Mouse (Mus musculus) heart, postnatal 36 days (tissue): ENCODE results near the gene Sdsl. TPM values are rescaled to one million over a fixed set of nuclear protein-coding genes. Genes with fewer than 3 reads are reported as not detected.

Experiments
- DNase-seq, 2 experiments: peaks; one replicate each; pipeline ENCODE4 v3.0.0; 2021 to 2022
- intact Hi-C: fragments of 180-260 bp; cut with DNase I; formaldehyde crosslinking; loops from one replicate; pipeline ENCODE4 v1.15.1; 2025
- total RNA-seq, 2 experiments: library from RNA; stranded (reverse); gene quantifications; 2 replicates each; pipeline ENCODE4 v1.2.3; 2021

The Sdsl gene
- total RNA-seq, 2 experiments from 2014 or later: 8.3 to 9.1 TPM

DNA sequence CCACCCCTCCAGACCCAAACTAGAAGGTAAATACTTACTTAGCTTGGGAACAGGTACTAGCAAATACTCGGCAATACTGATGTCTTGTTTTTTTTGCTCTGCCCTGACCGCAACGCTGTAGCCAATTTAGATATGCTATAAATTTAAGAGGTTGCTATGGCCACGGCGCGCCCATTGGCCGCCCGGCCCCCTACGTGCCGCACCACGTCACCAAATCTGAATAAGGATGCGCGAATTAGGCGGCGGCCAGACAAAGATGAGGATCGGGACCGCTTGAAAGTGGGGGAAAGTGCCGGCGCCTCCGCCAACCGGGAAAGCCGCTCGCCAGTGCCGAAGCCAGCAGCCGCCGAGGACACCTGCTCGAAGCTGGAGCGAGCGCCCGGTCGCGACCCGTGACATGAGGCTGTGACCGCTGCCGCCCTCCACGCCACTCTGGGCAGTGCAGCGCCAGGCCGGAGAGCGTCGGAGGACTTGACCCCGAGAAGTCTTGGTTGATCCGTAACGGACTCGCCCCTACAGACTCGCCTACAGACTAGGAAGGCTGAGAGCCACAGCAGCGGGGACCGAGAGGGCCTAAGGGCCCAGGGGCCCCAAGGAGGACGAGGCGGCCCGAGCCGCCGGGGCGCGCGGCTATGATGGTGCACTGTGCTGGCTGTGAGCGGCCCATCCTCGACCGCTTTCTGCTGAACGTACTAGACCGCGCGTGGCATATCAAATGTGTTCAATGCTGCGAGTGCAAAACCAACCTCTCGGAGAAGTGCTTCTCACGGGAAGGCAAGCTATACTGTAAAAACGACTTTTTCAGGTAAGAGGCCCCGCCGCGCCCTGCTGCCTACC, 40.7 kb downstream of the Sdsl start, which contains the start of gene Lhx5:
TSS of gene Lhx5 (plus strand) at position 51 of the 837 bp plus-strand sequence.
- no peak for DNase-seq
- intact Hi-C loops: no loop called here

DNA sequence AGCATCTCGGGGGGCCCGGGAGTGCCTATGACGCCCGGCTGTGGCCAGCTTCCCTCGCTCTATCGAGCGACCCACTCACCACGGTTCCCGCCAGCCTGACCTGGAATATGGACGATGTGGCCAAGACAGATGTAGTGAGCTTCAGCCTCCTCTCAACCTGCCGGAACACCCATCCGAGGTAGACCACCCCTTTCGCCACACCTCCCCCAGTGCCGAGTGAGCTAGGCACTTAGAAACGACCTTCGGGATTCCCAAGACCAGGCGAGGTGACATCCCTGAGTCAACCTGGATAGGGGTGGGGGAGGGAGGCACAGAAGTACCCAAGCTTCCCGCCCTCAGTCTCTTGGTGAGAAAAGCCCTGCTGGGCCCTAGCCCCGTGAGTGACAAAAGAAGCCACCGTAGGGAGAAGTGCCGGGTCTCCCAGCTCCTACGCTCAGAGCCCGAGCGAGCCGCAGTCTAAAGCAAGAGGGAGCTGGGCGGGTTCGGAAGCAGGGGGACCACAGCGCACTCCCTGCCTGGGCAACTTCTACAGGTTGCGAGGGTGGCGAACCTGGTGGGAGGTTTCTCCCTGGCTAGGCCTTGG, 41.5 kb downstream of the Sdsl start:
- DNase-seq: no peak
- intact Hi-C loops: no loop called here

DNA sequence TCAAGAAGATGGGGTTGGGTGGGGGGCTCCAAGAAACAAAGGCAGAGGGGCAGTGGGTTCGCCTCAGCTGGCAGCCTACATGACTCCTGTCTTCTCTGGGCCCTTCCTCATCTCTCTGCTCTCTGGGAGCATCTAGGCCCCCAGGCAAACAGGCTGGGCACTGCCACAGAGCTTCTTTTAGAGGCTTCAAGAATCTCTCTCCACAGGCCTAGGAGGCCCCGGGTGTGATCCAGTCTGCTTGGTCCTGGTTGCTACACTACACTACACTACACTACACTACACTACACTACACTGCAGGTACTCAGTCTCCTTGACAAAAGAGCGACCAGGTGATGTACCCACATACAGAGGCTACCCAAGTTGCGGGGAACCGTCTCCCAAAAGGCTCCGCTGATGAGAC, 42.9 kb downstream of the Sdsl start:
- DNase-seq: no peak
- intact Hi-C loops: no loop called here

DNA sequence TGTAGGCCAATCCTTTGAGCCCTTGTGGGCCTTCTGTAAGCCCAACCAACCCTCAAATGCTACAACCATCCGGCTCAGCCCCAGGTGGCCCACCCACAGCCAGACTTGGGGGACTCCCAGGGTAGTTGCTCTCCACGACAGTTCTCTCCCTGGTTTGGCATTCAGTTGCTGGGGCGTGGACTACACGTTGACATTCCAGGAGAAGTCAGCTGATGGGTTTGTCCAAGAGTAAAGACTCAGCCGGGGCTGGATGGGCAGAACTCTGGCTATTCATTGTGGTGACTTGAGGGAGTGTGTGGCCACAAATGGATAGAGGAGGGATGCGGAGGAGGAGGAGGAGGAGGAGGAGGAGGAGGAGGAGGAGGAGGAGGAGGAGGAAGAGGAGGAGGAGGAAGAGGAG, 43.6 kb downstream of the Sdsl start:
- DNase-seq: no peak
- intact Hi-C loops: no loop called here

DNA sequence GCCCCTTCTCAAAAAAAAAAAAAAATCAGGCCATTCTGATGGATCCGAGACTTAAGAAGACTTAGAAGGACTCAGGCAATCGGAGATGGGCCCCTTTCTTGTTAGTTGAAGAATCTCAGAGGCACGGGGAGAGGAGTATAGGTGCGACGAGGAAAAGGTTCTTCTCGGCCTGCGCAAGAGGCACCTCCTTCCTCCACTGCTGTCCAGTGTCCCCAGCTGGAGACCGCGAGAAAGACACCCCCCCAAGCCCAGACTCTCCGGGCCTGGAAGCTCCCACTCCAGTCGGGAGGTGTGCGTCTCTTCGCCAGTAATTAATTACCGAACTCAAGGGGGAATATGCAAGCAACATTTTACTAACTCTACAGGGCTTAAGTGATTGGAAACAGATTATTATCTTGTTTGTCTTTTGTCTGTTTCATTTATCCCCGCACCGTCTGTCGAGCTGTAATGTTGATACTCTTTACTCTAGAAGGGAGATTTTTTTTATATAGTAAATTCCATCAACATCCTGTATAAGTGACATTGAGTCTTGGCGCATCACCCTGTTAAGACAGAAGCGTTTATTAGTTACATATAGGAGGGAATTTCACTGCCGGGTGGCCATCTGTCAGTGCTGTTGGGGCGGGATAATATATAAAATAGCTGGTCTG, 44.3 kb downstream of the Sdsl start:
- no peak for DNase-seq
- intact Hi-C loops: no loop called here

DNA sequence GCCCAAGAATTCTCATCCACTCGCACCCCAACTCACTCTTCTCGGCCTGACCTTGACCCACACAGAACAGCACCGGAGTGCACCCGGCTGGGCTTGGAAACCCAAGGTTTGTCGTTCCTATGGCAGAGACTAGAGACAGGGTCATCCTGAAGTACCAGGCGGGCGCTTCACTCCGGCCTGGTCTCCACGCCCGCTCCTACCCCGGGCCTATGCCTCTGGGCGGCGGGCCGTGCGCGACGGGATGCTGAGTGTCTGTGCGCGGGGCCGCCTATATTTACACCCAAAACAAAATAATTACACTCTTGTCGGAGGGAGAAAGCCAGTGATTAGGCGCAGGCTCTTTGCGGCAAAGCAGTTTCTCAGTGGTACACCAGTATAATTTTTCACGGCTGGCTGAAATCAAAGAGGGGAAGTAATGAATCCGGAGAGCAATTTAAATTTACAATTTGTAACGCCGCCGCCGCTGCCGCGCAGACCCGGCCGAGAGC, 45.1 kb downstream of the Sdsl start:
- DNase-seq: no peak
- intact Hi-C loops: no loop called here

DNA sequence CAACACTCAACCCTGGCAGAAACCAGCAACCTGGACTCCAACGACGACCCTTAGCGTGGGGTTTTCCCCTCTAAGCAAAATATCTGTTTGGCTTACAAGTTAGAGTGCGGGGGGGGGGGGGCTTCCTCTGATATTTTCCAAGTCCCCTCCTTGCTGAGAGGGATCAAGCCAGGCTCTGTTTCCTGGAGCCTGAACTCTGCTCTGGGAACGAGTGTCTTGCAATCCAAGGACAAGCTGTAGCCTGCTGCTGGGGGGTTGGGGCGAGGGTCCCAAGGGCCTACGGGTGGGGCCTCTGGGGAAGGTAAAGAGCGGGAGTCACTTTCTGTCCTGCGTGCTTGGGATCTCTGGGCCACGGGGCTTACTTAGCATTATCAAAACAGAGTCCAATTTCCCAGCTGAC, 46.0 kb downstream of the Sdsl start:
- intact Hi-C loops: no loop called here
- DNase-seq: no peak

DNA sequence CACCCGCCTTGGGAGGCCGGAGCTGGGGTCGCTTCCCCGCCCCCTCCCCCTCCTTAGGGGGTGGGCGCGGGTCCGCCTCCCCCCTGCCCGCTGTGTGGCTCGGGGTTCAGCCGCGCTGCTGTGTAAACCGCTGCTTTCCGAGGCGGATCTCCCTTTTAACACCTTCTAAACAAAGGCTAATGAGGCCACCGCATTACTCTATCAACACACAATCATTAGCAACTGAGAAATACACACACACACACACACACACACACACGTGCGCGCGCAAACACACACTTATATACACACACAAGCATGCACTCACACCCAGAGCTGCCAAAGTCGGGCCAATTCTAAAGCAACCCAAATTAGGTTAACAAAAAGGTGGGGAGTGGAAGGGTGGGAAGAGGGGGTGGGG, 46.9 kb downstream of the Sdsl start:
- intact Hi-C loops: no loop called here

DNA sequence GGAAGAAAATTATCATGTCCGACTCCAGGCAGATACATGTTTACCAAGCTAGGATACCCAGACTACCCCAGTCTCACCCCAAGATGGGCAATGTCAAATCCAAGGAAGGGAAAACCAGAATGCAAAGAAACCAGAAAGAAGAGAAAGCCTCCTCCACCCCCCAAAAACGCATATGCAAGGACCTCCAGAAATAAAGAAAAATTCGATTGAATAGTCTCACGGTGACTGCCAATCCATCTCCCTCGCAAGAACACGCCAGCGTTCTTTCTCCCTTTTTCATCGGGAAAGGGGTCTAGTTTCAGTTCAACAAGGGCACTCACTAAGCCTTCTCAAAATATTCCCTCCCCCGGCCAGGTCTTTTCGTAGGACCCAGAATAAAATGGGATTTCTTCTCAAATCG, 48.0 kb downstream of the Sdsl start:
- intact Hi-C loops: no loop called here
- no peak for DNase-seq

More for the DNA sequence above, 46.9 kb downstream of the Sdsl start:
- no peak for DNase-seq

DNA sequence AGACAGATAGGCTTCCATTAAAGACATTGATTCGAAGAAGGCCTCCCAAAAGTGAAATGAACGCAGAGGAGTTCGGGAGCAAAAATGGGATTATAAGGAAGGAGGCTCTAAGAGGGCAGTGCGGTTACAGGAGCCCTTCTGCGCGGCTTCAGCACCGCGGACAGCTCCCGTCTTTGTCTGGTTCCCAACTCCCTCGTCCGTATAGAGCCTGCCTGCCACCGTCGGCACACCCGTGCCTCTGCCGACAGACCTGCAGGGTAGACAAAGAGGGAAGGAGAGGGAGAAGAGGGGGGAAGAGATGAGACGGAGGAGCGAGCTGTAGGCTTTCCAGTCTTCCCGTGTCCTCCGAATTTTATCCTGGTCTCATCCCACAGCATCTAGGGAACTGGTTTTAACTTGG, 48.6 kb downstream of the Sdsl start:
- peak; percentile 69 to 77 for DNase-seq
- intact Hi-C loops: no loop called here

DNA sequence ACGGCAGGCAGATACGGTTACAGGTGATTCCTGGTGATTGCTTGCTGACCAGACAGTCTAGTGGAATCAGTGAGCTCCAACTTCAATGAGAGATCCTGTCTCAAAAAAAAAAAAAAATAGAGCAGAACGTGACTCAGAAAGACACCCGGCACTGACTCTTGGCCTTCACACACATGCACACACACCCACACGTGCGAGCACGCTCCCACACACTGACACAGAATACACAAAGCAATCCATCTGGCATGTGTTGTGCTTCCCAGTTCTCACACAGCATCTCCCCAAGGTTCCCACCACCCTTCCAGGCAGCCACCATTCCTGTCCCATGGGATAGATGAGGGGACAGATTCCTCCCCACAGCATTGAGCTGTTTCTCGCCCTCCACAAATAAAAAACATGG, 52.5 kb downstream of the Sdsl start:
- intact Hi-C loops: no loop called here
- no peak for DNase-seq

DNA sequence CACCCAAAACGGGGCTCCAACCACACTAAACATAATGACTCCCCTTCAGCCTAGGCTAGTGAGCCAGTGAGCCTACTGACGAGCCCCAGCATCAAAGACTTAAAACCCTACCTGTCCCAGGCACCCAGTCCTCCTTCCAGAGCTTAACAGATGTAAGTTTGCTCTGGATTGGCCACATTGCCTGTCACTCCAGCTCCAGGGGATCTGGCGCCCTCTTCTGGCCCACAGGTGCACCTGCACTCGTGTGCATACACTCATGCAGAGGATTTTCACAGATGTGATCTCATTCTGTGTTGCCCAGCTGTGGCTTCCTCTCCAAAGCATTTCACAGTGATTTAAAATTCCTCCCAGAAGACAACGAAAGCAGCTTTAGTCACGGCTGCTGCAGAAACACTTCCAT, 59.2 kb downstream of the Sdsl start:
- intact Hi-C loops: no loop called here

DNA sequence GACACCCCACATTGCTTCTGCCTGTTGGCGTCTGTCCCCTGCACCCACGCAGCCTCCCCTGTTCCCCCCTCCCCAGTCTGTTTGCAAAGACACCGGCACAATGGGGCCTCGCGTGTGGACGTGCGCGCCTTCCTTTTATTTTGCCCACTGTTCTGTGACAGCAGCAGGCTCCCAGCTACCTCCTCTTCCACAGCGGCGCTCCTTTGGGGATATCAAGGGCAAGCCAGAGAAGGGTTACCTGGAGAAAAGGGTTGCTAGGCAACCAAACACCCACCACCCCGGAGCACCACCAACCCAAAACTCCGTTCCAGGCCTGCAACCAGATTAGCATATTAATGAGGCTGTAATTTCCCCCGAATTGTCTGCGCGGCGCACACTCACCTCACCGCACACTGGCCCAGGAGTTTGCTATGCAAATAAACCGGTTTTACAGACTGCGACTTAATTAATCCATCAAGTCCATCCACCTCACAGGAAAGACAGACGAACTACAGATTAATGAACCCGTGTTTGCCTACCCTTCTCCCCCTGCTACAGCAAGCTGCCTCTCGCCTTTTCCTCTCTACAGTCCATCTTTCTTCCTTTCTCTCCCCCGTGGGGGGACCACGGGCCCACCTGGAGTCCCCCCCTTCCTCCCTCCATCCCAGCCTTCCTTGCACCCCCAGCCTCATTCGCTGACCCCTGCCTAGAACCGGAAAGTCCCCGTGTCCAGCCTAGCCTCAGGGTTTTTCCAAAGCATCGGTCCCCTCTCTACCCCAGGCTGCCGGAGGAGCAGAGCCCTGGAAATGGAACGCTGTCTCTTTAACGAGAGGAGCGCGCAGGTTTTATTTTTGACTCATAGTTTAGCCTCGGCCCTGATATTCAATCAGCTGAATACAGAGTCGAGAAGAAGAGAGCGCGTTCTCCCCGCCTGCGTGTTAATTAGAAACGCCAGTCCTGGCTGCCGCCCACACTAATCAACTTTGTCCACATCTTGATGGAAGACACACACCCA, 62.9 kb downstream of the Sdsl start:
- no peak for DNase-seq
- intact Hi-C loops: no loop called here

More for the DNA sequence above, 59.2 kb downstream of the Sdsl start:
- DNase-seq: no peak

DNA sequence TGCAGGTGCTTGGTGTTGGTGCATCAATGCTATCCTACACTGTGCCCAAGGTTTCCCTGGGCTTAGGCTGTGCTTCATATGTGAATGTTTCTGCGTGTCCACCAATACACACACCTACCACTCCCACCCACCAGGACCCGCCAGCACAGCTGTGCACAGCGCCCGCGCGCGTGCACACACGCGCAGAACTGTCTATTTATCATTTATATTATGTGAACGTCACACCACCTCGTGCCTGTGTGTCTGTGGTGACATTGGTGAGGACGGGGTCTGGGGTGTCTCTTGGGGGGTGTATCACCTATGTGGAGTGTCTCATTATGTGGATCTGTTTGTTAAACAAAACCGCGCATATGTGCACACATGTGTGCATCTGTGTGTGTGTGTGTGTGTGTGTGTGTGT, 63.7 kb downstream of the Sdsl start:
- intact Hi-C loops: no loop called here
- no peak for DNase-seq

Other genes starting within 250 kb of the Sdsl start
- gene Lhx5, start 41.1 kb downstream of the Sdsl start, total RNA-seq: not detected
- 1 to 10 TPM; 1.2 to 2.2 TPM for gene Sds, start 3.7 kb upstream of the Sdsl start, total RNA-seq
- 10 to 100 TPM; 37.3 to 49.8 TPM for gene Plbd2, start 30.8 kb upstream of the Sdsl start, total RNA-seq
- 10 to 100 TPM; 12.5 to 13.9 TPM for gene Slc8b1, start 38.4 kb upstream of the Sdsl start, total RNA-seq
- 10 to 100 TPM; 32.5 to 36.0 TPM for gene Tpcn1, start 115.9 kb upstream of the Sdsl start, total RNA-seq
- gene Iqcd, start 116.2 kb upstream of the Sdsl start, total RNA-seq: not detected
- gene Rita1, start 139.8 kb upstream of the Sdsl start, total RNA-seq: 10 to 100 TPM; 15.0 to 17.1 TPM
- gene Ddx54, start 139.9 kb upstream of the Sdsl start, total RNA-seq: 10 to 100 TPM; 22.2 to 24.3 TPM
- not detected for gene Cfap73, start 161.4 kb upstream of the Sdsl start, total RNA-seq
- not detected for gene Rasal1, start 176.0 kb upstream of the Sdsl start, total RNA-seq
- gene Dtx1, start 239.1 kb upstream of the Sdsl start, total RNA-seq: 1 to 10 TPM; 1.8 to 1.9 TPM